Mouse (Mus musculus) left cerebral cortex, postnatal 14 days (tissue): ENCODE results near the gene Ablim2. TPM values are rescaled to one million over a fixed set of nuclear protein-coding genes. Genes with fewer than 3 reads are reported as not detected.

Experiments used
- DNase-seq, 2 experiments: peaks; one replicate each; pipeline ENCODE4 v3.0.0; 2021 to 2022; ENCODE audit warnings: low spot score in 2 of 2, mixed read lengths in 1 of 2
- intact Hi-C: fragments of 180-260 bp; cut with DNase I; formaldehyde crosslinking; loops from one replicate; pipeline ENCODE4 v1.15.1; 2025
- long read RNA-seq, 2 experiments: library from polyadenylated mRNA; stranded (forward); transcript quantifications; one replicate each; pipeline ENCODE4 v2.0.0; 2021
- total RNA-seq, 2 experiments: library from RNA; stranded (reverse); gene quantifications; 2 replicates each; pipeline ENCODE4 v1.2.3; 2021

Gene Ablim2
- 100 to 1,000 TPM; 106 to 112 TPM for total RNA-seq
- long read RNA-seq, experiment 1, partial matches to known transcripts: 6 of 19 reads
- long read RNA-seq, experiment 1, other reads (novel, unspliced or antisense): 11 of 19 reads
- long read RNA-seq, experiment 2, partial matches to known transcripts: 13 of 30 reads
- long read RNA-seq, experiment 2, other reads (novel, unspliced or antisense): 14 of 30 reads

GRCm38 (mm10) chr5:35757639-35758001 lies at the start of gene Ablim2:
Gene Ablim2, plus strand, starts transcription at chr5:35757880.
- intact Hi-C loops: no loop called here
- peak; percentile 97 for DNase-seq

GRCm38 (mm10) chr5:35710481-35710880 lies 47.2 kb upstream of the Ablim2 start:
- intact Hi-C loops: no loop called here
- DNase-seq: no peak

- intact Hi-C loops: no loop called here
- DNase-seq: no peak
Measured at GRCm38 (mm10) chr5:35710931-35711330, 46.7 kb upstream of the Ablim2 start.

GRCm38 (mm10) chr5:35712517-35712916 lies 45.2 kb upstream of the Ablim2 start:
- intact Hi-C loops: no loop called here

GRCm38 (mm10) chr5:35713649-35714354 lies 43.9 kb upstream of the Ablim2 start:
- intact Hi-C loops: loop anchor here (1.0 kb wide), 1 partner anchor 119 kb away; no protein-coding TSS in a partner anchor
- peak; percentile 76 to 81 for DNase-seq

More at GRCm38 (mm10) chr5:35712517-35712916, 45.2 kb upstream of the Ablim2 start:
- no peak for DNase-seq

- intact Hi-C loops: no loop called here
Measured at GRCm38 (mm10) chr5:35717455-35717854, 40.2 kb upstream of the Ablim2 start.

GRCm38 (mm10) chr5:35717946-35718345 lies 39.7 kb upstream of the Ablim2 start:
- DNase-seq: peak; percentile 56 to 75
- intact Hi-C loops: no loop called here

More at GRCm38 (mm10) chr5:35717455-35717854, 40.2 kb upstream of the Ablim2 start:
- no peak for DNase-seq

GRCm38 (mm10) chr5:35718817-35719216 lies 38.9 kb upstream of the Ablim2 start:
- intact Hi-C loops: no loop called here

GRCm38 (mm10) chr5:35719343-35719742 lies 38.3 kb upstream of the Ablim2 start:
- intact Hi-C loops: no loop called here
- DNase-seq: no peak

More at GRCm38 (mm10) chr5:35718817-35719216, 38.9 kb upstream of the Ablim2 start:
- no peak for DNase-seq

- intact Hi-C loops: no loop called here
- no peak for DNase-seq
Measured at GRCm38 (mm10) chr5:35719880-35720279, 37.8 kb upstream of the Ablim2 start.

GRCm38 (mm10) chr5:35721933-35722332 lies 35.7 kb upstream of the Ablim2 start:
- intact Hi-C loops: no loop called here
- DNase-seq: no peak

GRCm38 (mm10) chr5:35722654-35723053 lies 35.0 kb upstream of the Ablim2 start:
- DNase-seq: no peak
- intact Hi-C loops: no loop called here

- DNase-seq: no peak
- intact Hi-C loops: no loop called here
Measured at GRCm38 (mm10) chr5:35723900-35724299, 33.8 kb upstream of the Ablim2 start.

- intact Hi-C loops: no loop called here
- DNase-seq: no peak
Measured at GRCm38 (mm10) chr5:35725840-35726239, 31.8 kb upstream of the Ablim2 start.

- intact Hi-C loops: no loop called here
- no peak for DNase-seq
Measured at GRCm38 (mm10) chr5:35727447-35727846, 30.2 kb upstream of the Ablim2 start.

GRCm38 (mm10) chr5:35728344-35728956 lies 29.2 kb upstream of the Ablim2 start:
- intact Hi-C loops: no loop called here
- DNase-seq: no peak

- peak; percentile 61 to 64 for DNase-seq
- intact Hi-C loops: no loop called here
Measured at GRCm38 (mm10) chr5:35728957-35729460, 28.7 kb upstream of the Ablim2 start.

GRCm38 (mm10) chr5:35729844-35730243 lies 27.8 kb upstream of the Ablim2 start:
- intact Hi-C loops: no loop called here
- peak in 1 of 2 experiments; percentile 23 for DNase-seq

- no peak for DNase-seq
- intact Hi-C loops: no loop called here
Measured at GRCm38 (mm10) chr5:35730552-35730951, 27.1 kb upstream of the Ablim2 start.

- intact Hi-C loops: no loop called here
Measured at GRCm38 (mm10) chr5:35731006-35731405, 26.7 kb upstream of the Ablim2 start.

More at GRCm38 (mm10) chr5:35731006-35731405, 26.7 kb upstream of the Ablim2 start:
- DNase-seq: no peak
